Mouse (Mus musculus) embryonic facial prominence, embryonic 14.5 days (tissue): ENCODE data around the gene Polr3c. TPM values are rescaled to one million over a fixed set of nuclear protein-coding genes. Genes with fewer than 3 reads are reported as not detected.

Source experiments
- ATAC-seq: fragments of 200-750 bp; cut with Nextera tagmentation; 2 replicates; pipeline ENCODE4 v1.8.0; 2017; ENCODE audit warnings: low read depth, moderate number of reproducible peaks, moderate TSS enrichment
- DNase-seq: peaks from one replicate; pipeline ENCODE4 v3.0.0-alpha.2; 2015; ENCODE audit warnings: low spot score
- H3K27ac ChIP-seq: fragments of 300-500 bp; sonication (generic); replicated peaks from 2 replicates; pipeline ENCODE4 v1.5.1; 2014; ENCODE audit warnings: low read depth, mild to moderate bottlenecking, low read length, moderate library complexity
- H3K27me3 ChIP-seq: fragments of 300-500 bp; sonication (generic); replicated peaks from 2 replicates; pipeline ENCODE4 v1.6.1; 2014; ENCODE audit warnings: low read length; ENCODE audit not compliant: control insufficient read depth, insufficient read depth
- H3K36me3 ChIP-seq: fragments of 300-500 bp; sonication (generic); 2 replicates; pipeline ENCODE4 v1.6.1; 2014; ENCODE audit warnings: low read length, mixed read lengths; ENCODE audit not compliant: control insufficient read depth, insufficient read depth
- H3K4me1 ChIP-seq: fragments of 300-500 bp; sonication (generic); 2 replicates; pipeline ENCODE4 v1.6.1; 2014; ENCODE audit warnings: antibody characterized with exemption, low read length; ENCODE audit not compliant: control insufficient read depth, insufficient read depth
- H3K4me2 ChIP-seq: fragments of 300-500 bp; sonication (generic); 2 replicates; pipeline ENCODE4 v1.6.1; 2014; ENCODE audit warnings: low read depth, mild to moderate bottlenecking, low read length, moderate library complexity, mixed read lengths
- H3K4me3 ChIP-seq: fragments of 300-500 bp; sonication (generic); 2 replicates; pipeline ENCODE4 v1.5.1; 2014; ENCODE audit warnings: low read depth, mild to moderate bottlenecking, low read length
- H3K9ac ChIP-seq: fragments of 300-500 bp; sonication (generic); 2 replicates; pipeline ENCODE4 v1.6.1; 2014; ENCODE audit warnings: low read depth, mild to moderate bottlenecking, low read length, moderate library complexity, mixed read lengths
- H3K9me3 ChIP-seq: fragments of 300-500 bp; sonication (generic); 2 replicates; pipeline ENCODE4 v1.6.1; 2016; ENCODE audit warnings: low read length; ENCODE audit not compliant: control insufficient read depth
- WGBS: fragments of 180-500 bp; shearing (Covaris S2); extraction: QIAGEN DNeasy Blood & Tissue Kit; methylation state at CpG from one replicate; pipeline ENCODE4 v1.1.7; 2014; 5-methylcytosine and 5-hydroxymethylcytosine counted together
- polyA plus RNA-seq: library from polyadenylated mRNA; unstranded; fragments of >200 nt; fragmentation: Nextera tagmentation; extraction: Ambion mirVana; gene quantifications from 2 replicates; pipeline ENCODE4 v1.2.1, GENCODE M21; 2014

Gene Polr3c
- polyA plus RNA-seq, 1 experiment from 2014 or later = 21.0 TPM

- DNase-seq (peak; percentile 45), ATAC-seq (no peak)
- Histone ChIP-seq H3K36me3 (no peaks in the 10 kb centered on the region), H3K27me3 (no peaks in the 10 kb centered on the region; the same call in 1 of the 2 replicates), H3K9ac (no peak overlapping the region), H3K4me3 (no peak overlapping the region), H3K9me3 (no peaks in the 10 kb centered on the region), H3K4me2 (no peak overlapping the region), H3K4me1 (peaks cover 5% of the 10 kb centered on the region), H3K27ac (no peak overlapping the region)
- 35% methylated on average over 5 of the region's 5 CpGs for WGBS
Measured at GRCm38 (mm10) chr3:96679159-96679674, 48.2 kb downstream of the Polr3c start.

- Histone ChIP-seq H3K4me1 (peaks cover 9% of the 10 kb centered on the region), H3K9ac (no peak overlapping the region), H3K27me3 (no peaks in the 10 kb centered on the region), H3K27ac (no peak overlapping the region), H3K4me2 (no peak overlapping the region), H3K36me3 (no peaks in the 10 kb centered on the region), H3K4me3 (no peak overlapping the region), H3K9me3 (no peaks in the 10 kb centered on the region)
- ATAC-seq = no peak
- DNase-seq = no peak
- 64% methylated on average over 7 of the region's 7 CpGs for WGBS
Measured at GRCm38 (mm10) chr3:96678456-96678855, 49.0 kb downstream of the Polr3c start.

GRCm38 (mm10) chr3:96675690-96676089, 51.7 kb downstream of the Polr3c start:
- H3K4me2 ChIP-seq = no peak overlapping the region
- no peak overlapping the region for H3K9ac ChIP-seq
- DNase-seq = peak; percentile 36
- 47% methylated on average over 3 of the region's 3 CpGs for WGBS
- H3K4me1 ChIP-seq = peaks cover 9% of the 10 kb centered on the region
- H3K36me3 ChIP-seq = no peaks in the 10 kb centered on the region
- no peak overlapping the region for H3K4me3 ChIP-seq
- H3K9me3 ChIP-seq = no peaks in the 10 kb centered on the region
- H3K27me3 ChIP-seq = no peaks in the 10 kb centered on the region
- no peak overlapping the region for H3K27ac ChIP-seq
- ATAC-seq = peak; percentile 39; the same call in 1 of the 2 replicates

- WGBS = 88% methylated on average over 3 of the region's 3 CpGs
- Histone ChIP-seq H3K4me3 (no peak overlapping the region), H3K9me3 (no peaks in the 10 kb centered on the region), H3K27me3 (no peaks in the 10 kb centered on the region), H3K4me2 (no peak overlapping the region), H3K27ac (no peak overlapping the region), H3K9ac (no peak overlapping the region), H3K36me3 (no peaks in the 10 kb centered on the region), H3K4me1 (peaks cover 9% of the 10 kb centered on the region)
- ATAC-seq = no peak
- no peak for DNase-seq
Measured at GRCm38 (mm10) chr3:96675171-96675570, 52.3 kb downstream of the Polr3c start.

GRCm38 (mm10) chr3:96674442-96674841, 53.0 kb downstream of the Polr3c start:
- DNase-seq = peak; percentile 67
- Histone ChIP-seq H3K27ac (peak overlapping the region; percentile 50), H3K36me3 (no peaks in the 10 kb centered on the region), H3K4me3 (no peak overlapping the region), H3K4me1 (peaks cover 9% of the 10 kb centered on the region), H3K9ac (no peak overlapping the region), H3K4me2 (peak overlapping the region; percentile 25; the same call in 1 of the 2 replicates), H3K9me3 (no peaks in the 10 kb centered on the region), H3K27me3 (no peaks in the 10 kb centered on the region)
- ATAC-seq = no peak
- 10% methylated on average over 8 of the region's 8 CpGs for WGBS

- Histone ChIP-seq H3K4me2 (no peak overlapping the region), H3K4me1 (peaks cover 9% of the 10 kb centered on the region)
- 57% methylated on average over 4 of the region's 4 CpGs for WGBS
Measured at GRCm38 (mm10) chr3:96673514-96673913, 53.9 kb downstream of the Polr3c start.

GRCm38 (mm10) chr3:96671519-96671918, 55.9 kb downstream of the Polr3c start:
- no peak overlapping the region for H3K4me3 ChIP-seq
- WGBS = 95% methylated on average over 5 of the region's 5 CpGs
- no peak overlapping the region for H3K27ac ChIP-seq
- DNase-seq (no peak), ATAC-seq (no peak)
- H3K36me3 ChIP-seq = no peaks in the 10 kb centered on the region
- no peaks in the 10 kb centered on the region for H3K9me3 ChIP-seq
- H3K9ac ChIP-seq = no peak overlapping the region
- H3K27me3 ChIP-seq = no peaks in the 10 kb centered on the region
- peaks cover 9% of the 10 kb centered on the region for H3K4me1 ChIP-seq
- no peak overlapping the region for H3K4me2 ChIP-seq

More at GRCm38 (mm10) chr3:96673514-96673913, 53.9 kb downstream of the Polr3c start:
- H3K9me3 ChIP-seq = no peaks in the 10 kb centered on the region
- no peaks in the 10 kb centered on the region for H3K36me3 ChIP-seq
- no peak overlapping the region for H3K4me3 ChIP-seq
- no peak overlapping the region for H3K9ac ChIP-seq
- no peak overlapping the region for H3K27ac ChIP-seq
- no peak for ATAC-seq
- no peak for DNase-seq
- no peaks in the 10 kb centered on the region for H3K27me3 ChIP-seq

- H3K4me1 ChIP-seq = peaks cover 9% of the 10 kb centered on the region
- peak; percentile 98 for ATAC-seq
- DNase-seq = peak; percentile 95
- H3K27ac ChIP-seq = no peak within 1 kb of the TSS
- H3K9me3 ChIP-seq = no peaks in the 10 kb centered on the region
- peak within 1 kb of the TSS; percentile 37; the same call in 1 of the 2 replicates for H3K9ac ChIP-seq
- H3K36me3 ChIP-seq = no peaks in the 10 kb centered on the region
- H3K4me2 ChIP-seq = peak within 1 kb of the TSS; percentile 62
- H3K27me3 ChIP-seq = no peaks in the 10 kb centered on the region
- WGBS = 6% methylated on average over 29 of the region's 35 CpGs
- peak within 1 kb of the TSS; percentile 40 for H3K4me3 ChIP-seq
Measured at GRCm38 (mm10) chr3:96669727-96670468, 57.5 kb downstream of the Polr3c start, which contains the start of gene Ankrd35. Gene Ankrd35, plus strand, starts transcription at chr3:96670131.
